Mouse (Mus musculus) mature B cell (primary cell): ENCODE results near the gene Tbca.

ENCODE experiments used
- in situ Hi-C: fragments of 300-500 bp; cut with MboI; formaldehyde crosslinking; loops from 2 replicates; pipeline ENCODE4 v1.14.3; 2019

The Tbca gene

GRCm38 (mm10) chr13:94788771-94789649 is at the start of gene Tbca:
TSS of gene Tbca (plus strand) at chr13:94788910.
- in situ Hi-C loops: no loop called here

DNA sequence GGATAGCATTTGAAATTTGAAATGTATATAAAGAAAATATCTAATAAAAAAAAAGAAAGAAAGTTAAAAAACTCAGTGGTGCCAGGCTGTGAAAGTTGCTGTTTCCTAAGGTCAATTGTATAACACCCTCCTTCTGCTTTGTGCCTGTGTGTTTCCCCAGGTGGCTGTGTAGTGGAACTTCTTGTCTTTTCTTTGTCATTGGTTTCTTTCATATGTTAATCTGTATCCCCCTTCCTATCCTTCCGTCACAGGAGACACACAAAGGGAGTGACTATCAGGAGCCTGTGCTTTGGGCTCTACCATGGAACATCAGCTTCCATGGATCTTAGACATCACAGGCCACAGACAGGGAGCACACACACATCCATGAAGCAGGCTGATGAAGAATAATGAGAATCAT is 43.5 kb upstream of the Tbca start:
- in situ Hi-C loops: no loop called here

DNA sequence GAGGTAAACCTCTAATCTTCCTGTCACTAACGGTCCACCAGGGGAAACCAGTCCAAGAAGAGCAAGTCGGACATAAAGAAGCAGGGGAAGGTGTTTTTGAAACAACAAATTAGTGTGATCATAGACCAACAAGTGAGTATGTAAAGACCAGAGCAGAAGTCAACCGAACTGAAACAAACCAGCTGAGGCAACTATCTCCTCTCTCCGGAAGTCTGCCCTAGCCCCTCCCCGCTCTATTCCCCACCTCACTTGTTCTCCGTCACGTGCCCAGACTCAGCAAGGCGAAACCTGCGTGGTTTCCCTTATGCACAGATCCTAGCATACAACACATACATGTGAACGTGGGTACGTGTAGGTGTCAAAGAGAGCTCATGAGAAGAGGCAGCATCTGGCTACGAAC is 22.9 kb upstream of the Tbca start:
- in situ Hi-C loops: no loop called here

GRCm38 (mm10) chr13:94768460-94769154 is 20.1 kb upstream of the Tbca start:
- in situ Hi-C loops: no loop called here

DNA sequence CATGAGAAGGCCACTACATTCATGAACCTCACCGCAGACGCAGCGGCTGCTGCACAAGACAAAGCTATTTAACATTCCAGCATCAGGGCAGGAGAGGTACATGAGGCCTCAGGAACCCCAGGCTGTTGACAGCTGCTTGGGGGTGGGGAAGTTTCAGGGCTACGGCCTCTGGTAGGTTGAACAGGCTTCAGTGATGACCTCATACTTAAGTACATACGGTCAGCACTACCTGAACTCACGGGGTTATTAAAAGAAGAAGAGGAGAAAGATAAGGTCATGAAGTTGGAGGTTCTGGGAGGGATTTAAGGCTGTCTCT is 19.6 kb upstream of the Tbca start:
- in situ Hi-C loops: no loop called here

DNA sequence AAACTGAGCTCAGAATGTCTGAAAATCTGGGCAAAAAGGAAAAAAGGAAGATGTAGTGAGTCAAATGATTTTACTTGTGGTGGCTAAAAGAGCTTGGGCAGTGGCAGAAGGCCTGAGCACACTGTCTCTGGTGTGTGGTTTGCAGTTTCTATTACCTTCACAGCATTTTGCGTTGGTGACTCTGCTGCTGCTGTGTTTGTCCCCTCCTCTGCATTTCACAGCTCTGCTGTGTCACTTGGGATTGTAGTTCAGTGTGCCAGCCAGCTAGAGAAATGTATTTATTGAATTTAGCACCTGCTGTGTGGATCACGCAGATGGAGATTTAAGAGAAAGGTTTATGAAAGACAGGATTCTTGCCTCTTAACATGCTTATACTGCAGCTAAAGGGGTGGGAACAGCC is 1.8 kb upstream of the Tbca start:
- in situ Hi-C loops: no loop called here

- in situ Hi-C loops: no loop called here
Measured at GRCm38 (mm10) chr13:94794689-94795088, 6.0 kb downstream of the Tbca start.

GRCm38 (mm10) chr13:94803480-94804057 is 14.9 kb downstream of the Tbca start:
- in situ Hi-C loops: no loop called here

GRCm38 (mm10) chr13:94806315-94807179 is 17.8 kb downstream of the Tbca start:
- in situ Hi-C loops: no loop called here

DNA sequence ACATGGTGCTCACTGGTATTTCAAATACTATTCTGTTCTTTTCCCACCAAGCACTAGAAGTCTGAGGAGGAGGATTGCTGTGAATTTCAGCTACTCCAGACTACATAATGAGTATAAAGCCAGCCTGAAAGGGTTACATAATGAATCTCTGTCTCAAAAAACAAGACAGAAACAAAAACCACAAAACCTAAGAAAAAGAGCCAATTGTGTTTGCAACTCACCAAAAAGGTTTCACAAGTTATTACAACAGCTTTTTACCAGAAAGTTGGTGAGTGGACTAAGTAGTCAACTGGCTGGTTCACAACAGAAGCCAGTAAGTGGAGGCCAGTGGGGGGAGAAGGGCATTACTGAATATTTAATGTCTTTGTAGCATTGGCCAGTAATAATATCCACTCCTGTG is 19.9 kb downstream of the Tbca start:
- in situ Hi-C loops: no loop called here

DNA sequence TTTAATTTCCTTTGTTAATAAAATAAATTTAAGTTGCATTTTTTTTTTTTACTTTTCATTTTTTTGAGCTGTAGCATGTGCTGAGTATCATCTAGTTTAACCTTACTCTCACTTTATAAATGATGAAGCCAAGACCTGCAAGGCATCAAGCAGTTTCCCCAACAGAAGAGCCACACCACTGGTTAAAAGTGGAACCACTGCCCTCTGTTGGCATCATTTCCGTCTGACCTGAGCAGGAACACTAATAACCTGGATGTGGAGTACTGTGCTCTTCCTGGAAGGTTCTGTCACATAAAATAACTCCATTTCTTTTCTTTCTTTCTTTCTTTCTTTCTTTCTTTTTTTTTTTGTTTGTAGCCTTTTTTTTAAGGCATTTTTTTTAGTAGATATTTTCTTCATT is 21.0 kb downstream of the Tbca start:
- in situ Hi-C loops: no loop called here

GRCm38 (mm10) chr13:94811451-94811850 is 22.7 kb downstream of the Tbca start:
- in situ Hi-C loops: no loop called here

DNA sequence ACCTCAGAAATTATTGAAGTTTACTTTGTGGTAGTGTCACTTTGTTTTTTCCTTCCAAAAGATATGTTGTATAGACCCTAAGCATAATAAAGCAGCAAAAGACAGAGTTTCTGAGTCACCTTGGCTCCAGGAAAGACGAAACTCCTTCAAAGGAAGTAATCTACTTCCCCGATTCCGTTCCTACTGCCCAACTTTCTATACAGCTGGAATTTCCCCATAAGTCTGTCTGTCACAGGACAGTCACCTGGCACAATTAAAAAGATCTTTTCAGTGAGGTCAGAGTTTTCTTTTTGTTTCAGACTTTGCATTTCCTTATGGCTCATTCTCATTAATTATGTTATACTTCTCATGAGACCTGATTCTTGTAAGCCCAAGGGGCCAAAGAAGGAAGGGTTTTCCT is 25.1 kb downstream of the Tbca start:
- in situ Hi-C loops: no loop called here

- in situ Hi-C loops: no loop called here
Measured at GRCm38 (mm10) chr13:94820516-94820915, 31.8 kb downstream of the Tbca start.

DNA sequence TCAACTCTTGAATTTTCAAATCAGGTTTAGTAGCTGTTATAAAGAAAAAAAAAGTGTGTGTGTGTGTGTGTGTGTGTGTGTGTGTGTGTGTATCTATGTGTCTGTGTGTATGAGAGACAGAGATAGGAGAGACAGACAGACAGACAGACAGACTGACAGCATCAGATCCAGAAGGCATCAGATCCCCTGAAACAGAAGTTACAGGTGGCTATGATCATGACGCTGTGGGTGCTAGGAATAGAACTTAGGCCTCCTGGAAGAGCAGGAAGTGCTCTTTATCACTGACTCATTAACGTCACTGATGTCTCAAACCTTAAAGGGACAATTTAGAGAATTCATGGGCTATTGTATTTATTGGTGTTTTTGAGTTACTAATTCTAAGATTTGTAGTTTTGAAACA is 32.2 kb downstream of the Tbca start:
- in situ Hi-C loops: no loop called here

DNA sequence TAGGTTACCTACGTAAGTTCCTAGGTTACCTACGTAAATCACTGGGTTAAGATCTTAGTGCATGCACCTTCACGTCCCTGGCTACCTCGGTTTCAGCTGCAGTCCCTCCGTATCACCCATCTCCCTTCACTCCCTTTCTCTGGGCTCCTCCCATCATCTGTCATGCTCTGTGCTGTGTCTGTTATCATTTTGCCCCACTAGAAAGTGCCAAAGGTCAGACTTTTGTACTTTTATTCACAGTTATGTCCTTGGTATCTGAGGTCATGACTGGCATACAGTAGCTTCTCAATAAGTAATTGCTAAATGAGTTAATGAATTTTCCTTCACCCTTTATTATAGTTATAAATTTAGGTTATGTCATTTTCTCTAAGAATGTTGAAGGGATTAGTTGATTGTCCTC is 37.7 kb downstream of the Tbca start:
- in situ Hi-C loops: no loop called here

- in situ Hi-C loops: no loop called here
Measured at GRCm38 (mm10) chr13:94826986-94827385, 38.3 kb downstream of the Tbca start.

DNA sequence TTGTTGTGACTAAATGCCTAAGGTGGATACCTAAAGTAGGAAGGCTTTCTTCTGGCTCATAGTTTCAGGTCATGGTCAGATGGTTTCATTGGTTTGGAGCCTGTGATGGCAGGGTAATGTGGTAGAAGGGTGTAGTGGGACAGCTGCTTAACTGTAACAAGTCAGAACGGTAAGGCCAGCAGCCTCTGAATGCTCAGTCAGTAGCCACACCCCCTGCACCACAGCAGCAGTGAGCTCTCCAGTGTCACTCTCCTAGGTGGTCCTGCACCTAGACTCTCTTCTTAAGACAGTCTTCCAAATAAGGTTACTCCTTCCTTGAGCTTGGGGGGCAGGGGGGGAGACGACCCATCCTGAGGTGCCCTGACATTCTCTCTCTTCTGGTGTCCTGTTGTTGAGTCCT is 39.1 kb downstream of the Tbca start:
- in situ Hi-C loops: no loop called here

DNA sequence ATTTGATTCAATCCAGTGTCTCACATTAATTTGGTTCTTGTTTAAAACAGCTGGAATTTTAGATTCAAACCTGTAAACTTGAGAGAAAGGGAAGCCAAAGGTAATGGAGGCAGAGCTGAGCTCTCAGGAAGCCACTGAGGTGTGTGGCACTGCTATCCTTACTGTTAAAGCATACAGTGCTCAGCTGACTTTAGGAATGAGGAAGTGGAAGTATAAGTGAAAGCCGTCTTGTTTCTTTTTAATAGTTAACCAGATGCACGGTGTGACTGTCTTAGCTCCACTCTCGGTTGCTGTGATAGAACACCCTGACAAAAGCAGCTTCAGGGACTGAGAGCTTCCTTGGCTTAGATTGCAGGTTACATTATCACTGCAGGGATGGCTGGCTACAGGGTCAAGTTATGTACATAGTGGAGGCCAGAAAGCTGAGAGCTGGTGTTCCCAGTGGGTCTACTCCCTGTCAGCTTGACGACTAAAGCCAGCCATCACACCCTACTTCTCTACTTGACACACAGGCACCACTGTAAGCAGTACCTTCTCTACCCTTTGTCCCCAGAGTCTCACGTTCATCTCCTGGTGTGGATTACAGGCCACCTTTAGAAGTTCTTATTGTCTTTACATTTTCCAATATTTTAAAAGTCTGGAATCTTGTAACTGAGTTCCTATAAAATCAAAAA is 49.5 kb downstream of the Tbca start:
- in situ Hi-C loops: no loop called here

DNA sequence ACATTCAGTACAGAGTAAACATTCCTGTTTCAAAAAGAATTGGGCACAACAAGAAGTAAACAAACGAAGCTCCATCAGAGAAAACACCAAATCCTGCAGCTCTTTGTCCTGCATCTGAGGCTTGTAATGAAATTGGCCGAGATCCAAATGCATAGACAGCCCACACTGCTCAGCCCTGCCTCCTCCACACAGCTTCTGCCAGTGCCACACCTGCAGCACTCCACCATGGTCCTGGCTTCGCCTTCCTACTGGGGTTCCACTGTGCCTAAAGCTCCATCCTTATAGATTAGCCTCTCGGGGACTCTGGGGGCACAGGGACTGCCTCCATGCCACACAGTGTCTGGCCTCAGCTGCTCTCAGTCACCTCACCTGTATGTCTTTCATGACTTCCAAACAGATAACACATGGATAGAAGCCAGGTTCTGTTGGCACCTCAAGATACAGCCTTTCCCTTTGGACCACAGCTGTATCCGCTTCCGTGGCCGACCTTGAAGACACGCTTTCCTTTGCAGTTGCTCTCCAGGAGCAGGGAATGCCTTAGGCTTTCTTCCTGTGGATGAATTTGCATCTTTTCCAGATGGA is 50.1 kb downstream of the Tbca start:
- in situ Hi-C loops: no loop called here

GRCm38 (mm10) chr13:94843236-94843635 is 54.5 kb downstream of the Tbca start:
- in situ Hi-C loops: no loop called here
